Mouse (Mus musculus) induced T-regulatory cell, adult 2 months (primary cell): ENCODE data around the gene Eml5.

ENCODE experiments used
- DNase-seq: peaks from one replicate; pipeline ENCODE4 v3.0.0-alpha.2; 2012; ENCODE audit warnings: low read depth

The Eml5 gene

GRCm38 (mm10) chr12:98833901-98834300 lies 67.4 kb downstream of the Eml5 start:
- DNase-seq, result no peak

GRCm38 (mm10) chr12:98832929-98833598 lies 68.2 kb downstream of the Eml5 start:
- no peak for DNase-seq

- DNase-seq, result no peak
Measured at GRCm38 (mm10) chr12:98831122-98831521, 70.2 kb downstream of the Eml5 start.

GRCm38 (mm10) chr12:98820781-98821180 lies 80.5 kb downstream of the Eml5 start:
- DNase-seq, result no peak

GRCm38 (mm10) chr12:98804078-98804748 lies 97.1 kb downstream of the Eml5 start:
- DNase-seq, result no peak

- DNase-seq, result no peak
Measured at GRCm38 (mm10) chr12:98802245-98802644, 99.0 kb downstream of the Eml5 start.

- peak; percentile 18 for DNase-seq
Measured at GRCm38 (mm10) chr12:98800334-98800733, 101.0 kb downstream of the Eml5 start.

GRCm38 (mm10) chr12:98795731-98796318 lies 105.5 kb downstream of the Eml5 start:
- DNase-seq, result no peak

GRCm38 (mm10) chr12:98784251-98784650 lies 117.0 kb downstream of the Eml5 start:
- DNase-seq, result no peak

GRCm38 (mm10) chr12:98779148-98779547 lies 122.1 kb downstream of the Eml5 start:
- peak; percentile 26 for DNase-seq

- no peak for DNase-seq
Measured at GRCm38 (mm10) chr12:98777509-98777908, 123.8 kb downstream of the Eml5 start.

- DNase-seq, result peak; percentile 22
Measured at GRCm38 (mm10) chr12:98766241-98766640, 135.0 kb downstream of the Eml5 start.

GRCm38 (mm10) chr12:98759700-98760099 lies 141.6 kb downstream of the Eml5 start:
- DNase-seq, result no peak

- no peak for DNase-seq
Measured at GRCm38 (mm10) chr12:98757636-98758035, 143.6 kb downstream of the Eml5 start.

GRCm38 (mm10) chr12:98747380-98747753 lies 153.9 kb downstream of the Eml5 start:
- no peak for DNase-seq

GRCm38 (mm10) chr12:98746746-98747379 lies 154.4 kb downstream of the Eml5 start, which contains the start of gene Zc3h14:
TSS of gene Zc3h14 (plus strand) at chr12:98746964.
- DNase-seq, result peak; percentile 97

GRCm38 (mm10) chr12:98746131-98746530 lies 155.2 kb downstream of the Eml5 start:
- peak; percentile 83 for DNase-seq

- DNase-seq, result no peak
Measured at GRCm38 (mm10) chr12:98745626-98746025, 155.7 kb downstream of the Eml5 start.

- DNase-seq, result no peak
Measured at GRCm38 (mm10) chr12:98741011-98741501, 160.2 kb downstream of the Eml5 start.

GRCm38 (mm10) chr12:98737801-98738350 lies 163.4 kb downstream of the Eml5 start:
- peak; percentile 11 for DNase-seq

- peak; percentile 24 for DNase-seq
Measured at GRCm38 (mm10) chr12:98736951-98737800, 164.1 kb downstream of the Eml5 start, which contains the start of gene Ptpn21. TSS of gene Ptpn21 (minus strand) at chr12:98737405.
